Mouse (Mus musculus) hematopoietic stem cell, adult 5-6 weeks (primary cell): ENCODE data around the gene Fam114a2. TPM values are rescaled to one million over a fixed set of nuclear protein-coding genes. Genes with fewer than 3 reads are reported as not detected.

Source experiments
- ATAC-seq, 2 experiments: fragments of 125-278 bp in 1 of 2; replicated peaks in 1 of 2; 2 replicates each; pipeline ENCODE4 v1.8.0; 2016 to 2017; ENCODE audit warnings: inconsistent platforms in 2 of 2, mild to moderate bottlenecking in 2 of 2, moderate number of reproducible peaks in 2 of 2, low read depth in 1 of 2, moderate TSS enrichment in 1 of 2; ENCODE audit not compliant: low FRiP score in 2 of 2, poor library complexity in 2 of 2, severe bottlenecking in 2 of 2, insufficient read depth in 1 of 2, low TSS enrichment in 1 of 2
- total RNA-seq: library from RNA; stranded (forward); fragments of 172-1452, 232-1000 nt; gene quantifications from 2 replicates; pipeline ENCODE4 v1.2.3, GENCODE M21; 2017

Gene Fam114a2
- total RNA-seq, 1 experiment from 2014 or later, result 51.9 TPM

GRCm38 (mm10) chr11:57524597-57524996, 6.2 kb upstream of the Fam114a2 start:
- peak; percentile 21 to 69; a peak in 2 of 4 replicates for ATAC-seq

- no peak for ATAC-seq
Measured at GRCm38 (mm10) chr11:57523418-57523817, 5.0 kb upstream of the Fam114a2 start.

GRCm38 (mm10) chr11:57522046-57522445, 3.6 kb upstream of the Fam114a2 start:
- no peak for ATAC-seq

- ATAC-seq, result no peak
Measured at GRCm38 (mm10) chr11:57521206-57521605, 2.8 kb upstream of the Fam114a2 start.

GRCm38 (mm10) chr11:57519304-57519703, 887 bp upstream of the Fam114a2 start:
- ATAC-seq, result no peak

- peak; percentile 37 to 39; a peak in 2 of 4 replicates for ATAC-seq
Measured at GRCm38 (mm10) chr11:57518751-57519148, 333 bp upstream of the Fam114a2 start.

- no peak for ATAC-seq
Measured at GRCm38 (mm10) chr11:57516946-57517441, 1.4 kb downstream of the Fam114a2 start.

- ATAC-seq, result no peak
Measured at GRCm38 (mm10) chr11:57515218-57515617, 3.2 kb downstream of the Fam114a2 start.

GRCm38 (mm10) chr11:57506899-57507298, 11.5 kb downstream of the Fam114a2 start:
- no peak for ATAC-seq

GRCm38 (mm10) chr11:57503155-57503554, 15.3 kb downstream of the Fam114a2 start:
- ATAC-seq, result no peak

GRCm38 (mm10) chr11:57498215-57498614, 20.2 kb downstream of the Fam114a2 start:
- ATAC-seq, result no peak

- no peak for ATAC-seq
Measured at GRCm38 (mm10) chr11:57497701-57498100, 20.7 kb downstream of the Fam114a2 start.

GRCm38 (mm10) chr11:57496462-57497039, 21.9 kb downstream of the Fam114a2 start:
- ATAC-seq, result no peak

GRCm38 (mm10) chr11:57488436-57488835, 30.0 kb downstream of the Fam114a2 start:
- no peak for ATAC-seq

GRCm38 (mm10) chr11:57478077-57478476, 40.3 kb downstream of the Fam114a2 start:
- no peak for ATAC-seq

GRCm38 (mm10) chr11:57475119-57475518, 43.3 kb downstream of the Fam114a2 start:
- no peak; a peak in 1 of 4 replicates for ATAC-seq

- no peak for ATAC-seq
Measured at GRCm38 (mm10) chr11:57474296-57474941, 44.0 kb downstream of the Fam114a2 start.

- ATAC-seq, result no peak
Measured at GRCm38 (mm10) chr11:57470979-57471378, 47.4 kb downstream of the Fam114a2 start.

- no peak for ATAC-seq
Measured at GRCm38 (mm10) chr11:57470056-57470455, 48.4 kb downstream of the Fam114a2 start.
